Mouse (Mus musculus) embryonic facial prominence, embryonic 12.5 days (tissue): ENCODE data around the gene Fam219a. TPM values are rescaled to one million over a fixed set of nuclear protein-coding genes. Genes with fewer than 3 reads are reported as not detected.

ENCODE experiments used
- ATAC-seq: fragments of 200-750 bp; cut with Nextera tagmentation; 2 replicates; pipeline ENCODE4 v1.8.0; 2017; ENCODE audit not compliant: insufficient number of reproducible peaks, insufficient read depth, low FRiP score, low TSS enrichment
- H3K27ac ChIP-seq: fragments of 300-500 bp; sonication (generic); 2 replicates; pipeline ENCODE4 v1.5.1; 2016; ENCODE audit warnings: mild to moderate bottlenecking
- H3K27me3 ChIP-seq: fragments of 300-500 bp; sonication (generic); 2 replicates; pipeline ENCODE4 v1.6.1; 2016; ENCODE audit warnings: mild to moderate bottlenecking, moderate library complexity
- H3K36me3 ChIP-seq: fragments of 300-500 bp; sonication (generic); 2 replicates; pipeline ENCODE4 v1.6.1; 2016; ENCODE audit warnings: mild to moderate bottlenecking
- H3K4me1 ChIP-seq: fragments of 300-500 bp; sonication (generic); 2 replicates; pipeline ENCODE4 v1.6.1; 2016
- H3K4me2 ChIP-seq: fragments of 300-500 bp; sonication (generic); replicated peaks from 2 replicates; pipeline ENCODE4 v1.6.1; 2016; ENCODE audit warnings: mild to moderate bottlenecking, moderate library complexity
- H3K4me3 ChIP-seq: fragments of 300-500 bp; sonication (generic); 2 replicates; pipeline ENCODE4 v1.5.1; 2016; ENCODE audit warnings: mild to moderate bottlenecking
- H3K9ac ChIP-seq: fragments of 300-500 bp; sonication (generic); 2 replicates; pipeline ENCODE4 v1.6.1; 2016; ENCODE audit warnings: mild to moderate bottlenecking, moderate library complexity
- H3K9me3 ChIP-seq: fragments of 300-500 bp; sonication (generic); 2 replicates; pipeline ENCODE4 v1.6.1; 2016; ENCODE audit warnings: mild to moderate bottlenecking, moderate library complexity
- WGBS: fragments of 180-500 bp; shearing (Covaris S2); methylation state at CpG from one replicate; pipeline ENCODE4 v1.1.7; 2016; 5-methylcytosine and 5-hydroxymethylcytosine counted together
- polyA plus RNA-seq: library from polyadenylated mRNA; unstranded; fragments of >200 nt; fragmentation: Nextera tagmentation; extraction: Ambion mirVana; gene quantifications from 2 replicates; pipeline ENCODE4 v1.2.1, GENCODE M21; 2016

Gene Fam219a
- polyA plus RNA-seq, 1 experiment from 2014 or later: 5.3 TPM

DNA sequence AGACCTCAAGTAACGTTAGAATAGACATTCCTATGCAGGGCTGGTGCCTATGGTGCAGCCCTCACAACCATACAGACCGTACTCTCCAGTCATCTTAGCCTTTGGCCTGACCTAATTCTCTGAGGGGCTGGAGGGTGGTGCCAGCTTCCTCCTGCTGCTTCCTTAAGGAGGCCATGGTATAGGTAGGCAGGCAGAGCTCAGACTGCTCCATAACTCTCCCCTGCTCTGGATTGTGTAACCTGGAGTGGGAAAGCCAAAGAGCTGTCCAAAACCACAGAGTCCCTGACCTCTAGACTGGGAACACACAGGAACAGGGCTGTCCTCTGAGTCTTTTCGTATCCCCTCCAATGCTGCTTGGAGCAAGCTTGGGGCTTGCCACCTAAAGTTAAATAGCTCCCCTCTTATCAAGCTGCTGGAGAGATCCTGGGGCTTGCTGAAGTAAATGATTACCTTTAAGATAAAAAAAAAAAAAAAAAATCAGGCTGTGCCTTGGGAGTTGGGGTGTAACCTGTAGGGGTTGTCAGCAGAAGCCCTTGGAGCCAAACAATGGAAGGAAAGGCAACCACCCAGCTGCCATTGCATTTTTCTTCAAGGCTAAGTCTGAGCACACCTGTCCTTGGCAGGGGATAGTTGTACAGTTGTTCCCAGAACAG lies 75.7 kb downstream of the Fam219a start:
- ATAC-seq: no peak
- Histone ChIP-seq H3K36me3 (no peaks in the 10 kb centered on the region), H3K9me3 (no peaks in the 10 kb centered on the region), H3K4me1 (peaks cover 14% of the 10 kb centered on the region), H3K27ac (no peak overlapping the region), H3K4me3 (no peak overlapping the region), H3K27me3 (peaks cover 34% of the 10 kb centered on the region), H3K9ac (no peak overlapping the region), H3K4me2 (no peak overlapping the region)
- WGBS: 79% methylated on average over 3 of the region's 3 CpGs

DNA sequence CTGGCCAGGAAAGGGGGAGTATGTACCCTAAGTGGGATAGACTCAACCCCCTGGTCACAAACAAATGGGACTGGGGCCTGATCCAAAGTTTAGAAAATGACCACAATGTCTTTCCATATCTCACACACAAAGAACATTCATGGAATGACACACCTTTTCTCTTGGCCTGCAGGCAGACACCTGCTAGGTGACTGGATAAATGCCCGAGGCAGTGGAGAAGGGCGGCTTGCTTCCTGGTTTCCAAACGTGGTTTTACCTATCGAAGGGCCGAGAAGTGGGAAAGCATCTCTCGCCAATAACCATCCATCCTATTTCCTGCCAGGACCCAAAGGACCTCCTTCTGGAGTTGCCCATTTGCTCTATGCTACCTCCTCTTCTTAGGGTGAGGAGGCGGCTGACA lies 76.4 kb downstream of the Fam219a start:
- Histone ChIP-seq H3K27ac (no peak overlapping the region), H3K4me3 (no peak overlapping the region), H3K4me2 (no peak overlapping the region), H3K4me1 (peaks cover 8% of the 10 kb centered on the region), H3K27me3 (peaks cover 28% of the 10 kb centered on the region), H3K9me3 (no peaks in the 10 kb centered on the region), H3K9ac (no peak overlapping the region), H3K36me3 (no peaks in the 10 kb centered on the region)
- 76% methylated on average over 7 of the region's 7 CpGs for WGBS
- ATAC-seq: no peak

DNA sequence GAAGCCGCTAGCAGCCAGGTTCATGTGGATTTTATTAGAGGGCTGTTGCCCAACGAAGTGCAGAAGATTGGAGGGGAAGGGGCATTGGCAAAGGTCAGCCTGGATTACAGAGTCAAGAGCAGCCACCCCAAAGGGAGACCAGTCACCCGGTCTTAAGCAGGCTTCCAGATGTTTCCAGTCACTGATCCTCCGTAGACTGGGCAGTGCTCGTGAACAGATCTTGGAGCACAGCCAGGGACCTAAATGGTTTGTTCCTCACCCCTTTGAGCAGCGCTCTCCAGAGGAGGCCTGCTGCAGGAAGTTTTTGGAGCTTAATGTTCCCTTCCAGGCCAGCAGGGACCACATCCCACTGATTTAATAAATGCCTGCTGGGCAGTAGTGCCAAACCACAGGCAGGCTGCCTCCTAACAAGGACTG lies 87.7 kb downstream of the Fam219a start:
- H3K9ac ChIP-seq: no peak overlapping the region
- no peak overlapping the region for H3K4me3 ChIP-seq

DNA sequence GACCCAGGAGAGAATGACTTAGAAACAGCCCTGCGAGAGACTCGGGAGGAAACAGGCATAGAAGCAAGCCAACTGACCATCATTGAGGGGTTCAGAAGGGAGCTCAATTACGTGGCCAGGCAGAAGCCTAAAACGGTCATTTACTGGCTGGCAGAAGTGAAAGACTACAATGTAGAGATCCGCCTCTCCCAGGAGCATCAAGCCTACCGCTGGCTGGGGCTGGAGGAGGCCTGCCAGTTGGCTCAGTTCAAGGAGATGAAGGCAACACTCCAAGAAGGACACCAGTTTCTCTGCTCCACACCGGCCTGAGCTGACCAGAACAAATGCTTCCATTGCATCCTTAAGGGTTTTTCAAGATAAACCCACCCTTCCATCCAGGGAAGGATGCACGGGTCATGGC lies 89.1 kb downstream of the Fam219a start:
- Histone ChIP-seq H3K36me3 (peaks cover 3% of the 10 kb centered on the region; the same call in 1 of the 2 replicates), H3K9me3 (no peaks in the 10 kb centered on the region), H3K9ac (no peak overlapping the region), H3K27me3 (0 out of 2 replicates have a peak, but pooled peaks cover 3% of the 10 kb centered on the region), H3K27ac (no peak overlapping the region), H3K4me2 (no peak overlapping the region), H3K4me1 (peaks cover 10% of the 10 kb centered on the region; the same call in 1 of the 2 replicates), H3K4me3 (no peak overlapping the region)
- ATAC-seq: no peak
- 86% methylated on average over 8 of the region's 8 CpGs for WGBS

More for the DNA sequence above, 87.7 kb downstream of the Fam219a start:
- peaks cover 10% of the 10 kb centered on the region; the same call in 1 of the 2 replicates for H3K4me1 ChIP-seq
- H3K27me3 ChIP-seq: 0 out of 2 replicates have a peak, but pooled peaks cover 3% of the 10 kb centered on the region
- peak; percentile 50; the same call in 1 of the 2 replicates for ATAC-seq
- peak overlapping the region; percentile 54 for H3K27ac ChIP-seq
- H3K4me2 ChIP-seq: no peak overlapping the region
- WGBS: 22% methylated on average over 6 of the region's 6 CpGs
- peaks cover 3% of the 10 kb centered on the region; the same call in 1 of the 2 replicates for H3K36me3 ChIP-seq
- no peaks in the 10 kb centered on the region for H3K9me3 ChIP-seq

DNA sequence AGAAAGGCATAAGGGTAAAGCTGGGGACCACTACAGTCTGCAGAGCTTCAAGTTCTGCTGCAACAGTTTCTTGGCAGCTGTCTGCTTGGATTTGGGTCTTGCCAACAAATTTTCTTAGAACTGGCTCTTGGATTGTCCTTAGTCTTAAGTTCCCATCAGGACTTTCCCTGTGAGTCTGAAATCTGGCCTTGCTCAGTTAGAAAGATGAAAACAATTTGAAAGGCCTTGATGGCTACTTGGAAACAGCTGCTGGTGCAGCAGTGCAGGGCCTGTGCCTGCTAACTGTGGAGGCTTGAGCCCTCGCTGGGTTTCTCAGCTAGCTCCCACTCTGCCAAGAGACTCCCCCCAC lies 89.9 kb downstream of the Fam219a start:
- Histone ChIP-seq H3K4me3 (no peak overlapping the region), H3K9me3 (no peaks in the 10 kb centered on the region), H3K27me3 (0 out of 2 replicates have a peak, but pooled peaks cover 3% of the 10 kb centered on the region), H3K4me2 (no peak overlapping the region), H3K9ac (no peak overlapping the region), H3K4me1 (peaks cover 10% of the 10 kb centered on the region; the same call in 1 of the 2 replicates), H3K36me3 (peaks cover 3% of the 10 kb centered on the region; the same call in 1 of the 2 replicates), H3K27ac (0 out of 2 replicates have a peak overlapping the region, but pooled peaks have one; percentile 23)
- no peak for ATAC-seq
- 53% methylated on average over 1 of the region's 1 CpGs for WGBS

GRCm38 (mm10) chr4:41478751-41479455 lies 90.4 kb downstream of the Fam219a start:
- Histone ChIP-seq H3K9ac (no peak overlapping the region), H3K27ac (no peak overlapping the region), H3K4me1 (peaks cover 10% of the 10 kb centered on the region; the same call in 1 of the 2 replicates), H3K36me3 (peaks cover 3% of the 10 kb centered on the region; the same call in 1 of the 2 replicates), H3K9me3 (no peaks in the 10 kb centered on the region), H3K27me3 (0 out of 2 replicates have a peak, but pooled peaks cover 3% of the 10 kb centered on the region), H3K4me2 (no peak overlapping the region), H3K4me3 (no peak overlapping the region)
- 51% methylated on average over 4 of the region's 4 CpGs for WGBS
- ATAC-seq: no peak

- no peak overlapping the region for H3K4me3 ChIP-seq
- H3K9ac ChIP-seq: no peak overlapping the region
- 86% methylated on average over 9 of the region's 9 CpGs for WGBS
- H3K27ac ChIP-seq: no peak overlapping the region
- H3K27me3 ChIP-seq: no peaks in the 10 kb centered on the region
- peaks cover 3% of the 10 kb centered on the region; the same call in 1 of the 2 replicates for H3K36me3 ChIP-seq
- H3K4me1 ChIP-seq: peaks cover 10% of the 10 kb centered on the region; the same call in 1 of the 2 replicates
- H3K4me2 ChIP-seq: no peak overlapping the region
- no peaks in the 10 kb centered on the region for H3K9me3 ChIP-seq
- no peak for ATAC-seq
Measured at GRCm38 (mm10) chr4:41477648-41478160, 91.6 kb downstream of the Fam219a start.

DNA sequence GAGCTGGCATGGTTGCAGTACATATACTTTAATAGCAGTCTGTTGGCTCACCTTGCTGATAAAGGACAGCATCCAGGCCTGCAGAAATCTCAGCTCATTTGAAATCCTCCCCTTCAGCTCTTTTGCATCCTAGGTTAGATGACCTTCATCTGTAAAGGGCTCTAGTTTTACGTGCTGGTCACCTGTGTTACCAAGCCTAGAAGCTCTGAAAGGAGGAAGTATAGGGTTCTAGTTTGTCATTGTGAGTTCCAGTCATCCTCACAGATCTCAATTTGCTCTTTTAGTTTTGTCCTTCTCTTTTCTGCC lies 98.0 kb downstream of the Fam219a start:
- Histone ChIP-seq H3K4me3 (no peak overlapping the region), H3K4me2 (no peak overlapping the region), H3K27ac (0 out of 2 replicates have a peak overlapping the region, but pooled peaks have one; percentile 2), H3K36me3 (no peaks in the 10 kb centered on the region), H3K4me1 (peaks cover 16% of the 10 kb centered on the region; the same call in 1 of the 2 replicates), H3K27me3 (no peaks in the 10 kb centered on the region), H3K9me3 (no peaks in the 10 kb centered on the region), H3K9ac (no peak overlapping the region)
- no peak for ATAC-seq
- 88% methylated on average over 1 of the region's 1 CpGs for WGBS

DNA sequence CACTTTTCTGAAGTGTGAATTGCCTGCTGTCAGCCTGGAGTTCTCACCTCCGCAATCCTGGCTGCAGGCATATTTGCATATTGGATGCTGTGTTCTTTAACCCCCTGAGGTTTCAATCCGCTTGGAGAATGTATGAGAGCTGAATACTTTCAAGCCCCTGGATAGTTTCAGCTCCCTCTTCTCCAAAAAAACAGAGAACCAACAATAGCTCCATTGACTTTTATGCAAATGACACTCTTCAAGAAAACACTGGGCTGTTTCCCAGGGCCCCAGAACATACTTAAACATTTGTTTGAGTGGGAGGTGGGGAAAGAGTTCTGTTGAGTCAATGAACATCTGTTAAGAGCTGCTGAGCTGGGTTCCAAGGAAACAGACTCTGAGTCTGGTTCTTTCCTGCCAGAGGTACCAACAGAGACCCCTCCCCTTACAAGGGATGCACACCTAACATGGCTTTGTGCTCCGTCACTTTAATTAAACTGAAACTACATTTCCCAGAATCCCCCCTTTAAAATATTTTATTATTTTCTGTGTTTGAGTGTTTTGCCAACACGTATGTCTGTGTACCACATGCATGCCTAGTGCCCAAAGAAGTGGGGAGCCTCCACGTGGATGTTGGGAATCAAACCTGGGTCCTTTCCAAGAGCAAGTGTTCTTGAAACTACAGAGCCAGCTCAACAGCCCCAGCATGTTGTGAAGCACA lies 98.5 kb downstream of the Fam219a start:
- 40% methylated on average over 5 of the region's 5 CpGs for WGBS
- no peaks in the 10 kb centered on the region for H3K9me3 ChIP-seq
- H3K36me3 ChIP-seq: no peaks in the 10 kb centered on the region
- ATAC-seq: no peak
- no peak overlapping the region for H3K9ac ChIP-seq
- 0 out of 2 replicates have a peak overlapping the region, but pooled peaks have one; percentile 2 for H3K27ac ChIP-seq
- H3K27me3 ChIP-seq: no peaks in the 10 kb centered on the region
- H3K4me1 ChIP-seq: peaks cover 16% of the 10 kb centered on the region; the same call in 1 of the 2 replicates
- H3K4me2 ChIP-seq: no peak overlapping the region
- no peak overlapping the region for H3K4me3 ChIP-seq

GRCm38 (mm10) chr4:41470051-41470683 lies 99.2 kb downstream of the Fam219a start:
- no peaks in the 10 kb centered on the region for H3K36me3 ChIP-seq
- H3K27me3 ChIP-seq: no peaks in the 10 kb centered on the region
- H3K9ac ChIP-seq: no peak overlapping the region
- no peak overlapping the region for H3K4me2 ChIP-seq
- H3K4me1 ChIP-seq: peaks cover 16% of the 10 kb centered on the region; the same call in 1 of the 2 replicates
- no peak for ATAC-seq
- WGBS: 58% methylated on average over 7 of the region's 7 CpGs
- no peak overlapping the region for H3K27ac ChIP-seq
- no peak overlapping the region for H3K4me3 ChIP-seq
- H3K9me3 ChIP-seq: no peaks in the 10 kb centered on the region

GRCm38 (mm10) chr4:41469199-41469598 lies 100.1 kb downstream of the Fam219a start:
- WGBS: 36% methylated on average over 10 of the region's 10 CpGs
- Histone ChIP-seq H3K4me2 (no peak overlapping the region), H3K27ac (peak overlapping the region; percentile 63; the same call in 1 of the 2 replicates), H3K4me1 (peaks cover 16% of the 10 kb centered on the region; the same call in 1 of the 2 replicates), H3K9me3 (no peaks in the 10 kb centered on the region), H3K36me3 (no peaks in the 10 kb centered on the region), H3K9ac (no peak overlapping the region), H3K27me3 (no peaks in the 10 kb centered on the region), H3K4me3 (no peak overlapping the region)
- no peak for ATAC-seq
